Mouse (Mus musculus) erythroblast, embryonic 14.5 days (primary cell): ENCODE data around the gene Ufsp1.

Experiments used
- GATA1 ChIP-seq: IDR thresholded peaks from 2 replicates; pipeline ENCODE4 v1.6.1; 2012; ENCODE audit warnings: low read length, inconsistent platforms, mixed read lengths
- TAL1 ChIP-seq: IDR thresholded peaks from 3 replicates; pipeline ENCODE4 v1.6.1; 2012; ENCODE audit warnings: low read length, inconsistent platforms, mixed read lengths

GRCm38 (mm10) chr5:137295712-137296111, 1.3 kb downstream of the Ufsp1 start:
- TF ChIP-seq GATA1 (no peak), TAL1 (no peak)
